Mouse (Mus musculus): ENCODE data around the gene Gm11492.

The Gm11492 gene

GRCm38 (mm10) chr11:87566501-87566900 lies at the start of gene Gm11492:
Gene Gm11492, plus strand, starts transcription at chr11:87566653.
- in situ Hi-C loops (cut with MboI) = no loop called here

GRCm38 (mm10) chr11:87519260-87519659 lies 47.2 kb upstream of the Gm11492 start:
- in situ Hi-C loops (cut with MboI) = loop anchor here (10.0 kb wide), 1 partner anchor 304 kb away; no protein-coding TSS in a partner anchor

GRCm38 (mm10) chr11:87523466-87523865 lies 43.0 kb upstream of the Gm11492 start:
- in situ Hi-C loops (cut with MboI) = no loop called here

- in situ Hi-C loops (cut with MboI) = no loop called here
Observed at GRCm38 (mm10) chr11:87523967-87524366, 42.5 kb upstream of the Gm11492 start.

- in situ Hi-C loops (cut with MboI) = no loop called here
Observed at GRCm38 (mm10) chr11:87524780-87525179, 41.7 kb upstream of the Gm11492 start.

- in situ Hi-C loops (cut with MboI) = no loop called here
Observed at GRCm38 (mm10) chr11:87527364-87527763, 39.1 kb upstream of the Gm11492 start.

GRCm38 (mm10) chr11:87527990-87528389 lies 38.5 kb upstream of the Gm11492 start:
- in situ Hi-C loops (cut with MboI) = no loop called here

- in situ Hi-C loops (cut with MboI) = no loop called here
Observed at GRCm38 (mm10) chr11:87531695-87532094, 34.8 kb upstream of the Gm11492 start.

- in situ Hi-C loops (cut with MboI) = no loop called here
Observed at GRCm38 (mm10) chr11:87542285-87542684, 24.2 kb upstream of the Gm11492 start.

GRCm38 (mm10) chr11:87542906-87543305 lies 23.5 kb upstream of the Gm11492 start:
- in situ Hi-C loops (cut with MboI) = no loop called here

GRCm38 (mm10) chr11:87553342-87553741 lies 13.1 kb upstream of the Gm11492 start:
- in situ Hi-C loops (cut with MboI) = no loop called here

GRCm38 (mm10) chr11:87554386-87554785 lies 12.1 kb upstream of the Gm11492 start:
- in situ Hi-C loops (cut with MboI) = no loop called here

- in situ Hi-C loops (cut with MboI) = no loop called here
Observed at GRCm38 (mm10) chr11:87555106-87555703, 11.2 kb upstream of the Gm11492 start.

- in situ Hi-C loops (cut with MboI) = no loop called here
Observed at GRCm38 (mm10) chr11:87561208-87561607, 5.2 kb upstream of the Gm11492 start.

GRCm38 (mm10) chr11:87568255-87568953 lies 2.0 kb downstream of the Gm11492 start, which contains the start of gene Sept4:
Gene Sept4, plus strand, starts transcription at chr11:87568903.
- in situ Hi-C loops (cut with MboI) = no loop called here

GRCm38 (mm10) chr11:87570743-87571142 lies 4.3 kb downstream of the Gm11492 start:
- in situ Hi-C loops (cut with MboI) = no loop called here

- in situ Hi-C loops (cut with MboI) = no loop called here
Observed at GRCm38 (mm10) chr11:87571361-87571950, 5.0 kb downstream of the Gm11492 start.

GRCm38 (mm10) chr11:87573751-87574150 lies 7.3 kb downstream of the Gm11492 start:
- in situ Hi-C loops (cut with MboI) = no loop called here

GRCm38 (mm10) chr11:87574520-87575180 lies 8.2 kb downstream of the Gm11492 start:
- in situ Hi-C loops (cut with MboI) = no loop called here

- in situ Hi-C loops (cut with MboI) = no loop called here
Observed at GRCm38 (mm10) chr11:87577601-87578248, 11.3 kb downstream of the Gm11492 start.

GRCm38 (mm10) chr11:87578249-87578962 lies 12.0 kb downstream of the Gm11492 start:
- in situ Hi-C loops (cut with MboI) = no loop called here

Measured in mature B cell (primary cell).